8 mouse cellular contexts compared by ENCODE assay signal in genomic region chr1:170478791-170479457, GRCm38 (mm10).
DNase-seq lines count a peak whose midpoint lies in the region; ATAC-seq lines count a peak whose summit lies in the region.

No protein-coding gene starts in this region.

- no peaks in the 10 kb centered on the region for H3K36me3 ChIP-seq in forebrain, embryonic 10.5 days (replicated peaks)
- no peaks in the 10 kb centered on the region for H3K36me3 ChIP-seq in forebrain, embryonic 14.5 days (ENCODE audit: control insufficient read depth, insufficient read depth, low read length)
- H3K36me3 ChIP-seq in kidney, embryonic 16.5 days (ENCODE audit: insufficient read depth, low read length) = no peaks in the 10 kb centered on the region
- H3K36me3 ChIP-seq in embryonic facial prominence, embryonic 13.5 days = no peaks in the 10 kb centered on the region
- H3K36me3 ChIP-seq in liver, embryonic 11.5 days (ENCODE audit: control insufficient read depth, insufficient read depth, low read length) = no peaks in the 10 kb centered on the region

- no peaks in the 10 kb centered on the region for H3K27me3 ChIP-seq in forebrain, embryonic 10.5 days (ENCODE audit: poor library complexity, severe bottlenecking)
- H3K27me3 ChIP-seq in forebrain, embryonic 14.5 days (replicated peaks; ENCODE audit: control insufficient read depth, insufficient read depth, low read length) = no peaks in the 10 kb centered on the region
- H3K27me3 ChIP-seq in kidney, embryonic 16.5 days (ENCODE audit: insufficient read depth, low read length) = no peaks in the 10 kb centered on the region
- H3K27me3 ChIP-seq in embryonic facial prominence, embryonic 13.5 days = no peaks in the 10 kb centered on the region
- H3K27me3 ChIP-seq in liver, embryonic 11.5 days (replicated peaks; ENCODE audit: control insufficient read depth, insufficient read depth, low read length) = no peaks in the 10 kb centered on the region

- 66% methylated on average over 4 of the region's 4 CpGs for WGBS in forebrain, embryonic 10.5 days
- 62% methylated on average over 4 of the region's 4 CpGs for WGBS in forebrain, embryonic 14.5 days
- 38% methylated on average over 4 of the region's 4 CpGs for WGBS in kidney, embryonic 16.5 days
- 64% methylated on average over 4 of the region's 4 CpGs for WGBS in embryonic facial prominence, embryonic 13.5 days
- WGBS in liver, embryonic 11.5 days = 48% methylated on average over 4 of the region's 4 CpGs

- H3K9ac ChIP-seq in forebrain, embryonic 14.5 days (ENCODE audit: low read length) = no peak overlapping the region
- H3K9ac ChIP-seq in kidney, embryonic 16.5 days (replicated peaks; ENCODE audit: low read length) = peak overlapping the region; percentile 41; the same call in 1 of the 2 replicates
- H3K9ac ChIP-seq in embryonic facial prominence, embryonic 13.5 days = no peak overlapping the region
- H3K9ac ChIP-seq in liver, embryonic 11.5 days (ENCODE audit: low read depth, low read length) = no peak overlapping the region

- no peak overlapping the region for H3K4me2 ChIP-seq in forebrain, embryonic 14.5 days (ENCODE audit: low read length)
- no peak overlapping the region for H3K4me2 ChIP-seq in kidney, embryonic 16.5 days (replicated peaks; ENCODE audit: low read depth, low read length)
- H3K4me2 ChIP-seq in embryonic facial prominence, embryonic 13.5 days = no peak overlapping the region
- 0 out of 2 replicates have a peak overlapping the region, but pooled peaks have one; percentile 22 for H3K4me2 ChIP-seq in liver, embryonic 11.5 days

- H3K4me3 ChIP-seq in forebrain, embryonic 10.5 days = no peak overlapping the region
- H3K4me3 ChIP-seq in forebrain, embryonic 14.5 days (ENCODE audit: low read depth, low read length) = no peak overlapping the region
- H3K4me3 ChIP-seq in kidney, embryonic 16.5 days (ENCODE audit: low read length) = no peak overlapping the region
- no peak overlapping the region for H3K4me3 ChIP-seq in embryonic facial prominence, embryonic 13.5 days
- no peak overlapping the region for H3K4me3 ChIP-seq in liver, embryonic 11.5 days (ENCODE audit: low read depth, low read length)

- peaks cover 67% of the 10 kb centered on the region for H3K4me1 ChIP-seq in forebrain, embryonic 10.5 days
- H3K4me1 ChIP-seq in forebrain, embryonic 14.5 days (ENCODE audit: control insufficient read depth, insufficient read depth, low read length) = peaks cover 27% of the 10 kb centered on the region
- peaks cover 55% of the 10 kb centered on the region for H3K4me1 ChIP-seq in kidney, embryonic 16.5 days (ENCODE audit: insufficient read depth, low read length)
- peaks cover 30% of the 10 kb centered on the region for H3K4me1 ChIP-seq in embryonic facial prominence, embryonic 13.5 days
- peaks cover 18% of the 10 kb centered on the region for H3K4me1 ChIP-seq in liver, embryonic 11.5 days (replicated peaks; ENCODE audit: control insufficient read depth, insufficient read depth, low read length)

- DNase-seq in forebrain, embryonic 10.5 days (ENCODE audit: extremely low spot score, low spot score) = no peak
- DNase-seq in forebrain, embryonic 14.5 days (ENCODE audit: low spot score) = no peak
- no peak for DNase-seq in kidney, adult 9 months
- no peak for DNase-seq in liver, embryonic 11.5 days (ENCODE audit: low spot score)
- DNase-seq in frontal cortex, postnatal 14 days (ENCODE audit: low spot score in 2 of 2) = no peak
- DNase-seq in frontal cortex, postnatal 10 days (ENCODE audit: low spot score in 2 of 2) = no peak

- no peaks in the 10 kb centered on the region for H3K9me3 ChIP-seq in forebrain, embryonic 10.5 days
- no peaks in the 10 kb centered on the region for H3K9me3 ChIP-seq in forebrain, embryonic 14.5 days (replicated peaks; ENCODE audit: control insufficient read depth, low read length)
- no peaks in the 10 kb centered on the region for H3K9me3 ChIP-seq in kidney, embryonic 16.5 days (ENCODE audit: low read length)
- H3K9me3 ChIP-seq in embryonic facial prominence, embryonic 13.5 days = no peaks in the 10 kb centered on the region
- H3K9me3 ChIP-seq in liver, embryonic 11.5 days (ENCODE audit: control insufficient read depth, low read length) = no peaks in the 10 kb centered on the region

- ATAC-seq in forebrain, embryonic 14.5 days = no peak
- peak; percentile 62; the same call in 1 of the 2 replicates for ATAC-seq in kidney, embryonic 16.5 days (ENCODE audit: low FRiP score, low TSS enrichment)
- no peak for ATAC-seq in embryonic facial prominence, embryonic 13.5 days (ENCODE audit: insufficient number of reproducible peaks, insufficient read depth, low FRiP score, low TSS enrichment, low read depth)
- peak; percentile 35; the same call in 1 of the 2 replicates for ATAC-seq in liver, embryonic 11.5 days (replicated peaks; ENCODE audit: low FRiP score)

- peak overlapping the region; percentile 78 for H3K27ac ChIP-seq in forebrain, embryonic 10.5 days
- H3K27ac ChIP-seq in forebrain, embryonic 14.5 days (ENCODE audit: low read depth, low read length) = no peak overlapping the region; the same call in 1 of the 2 replicates
- H3K27ac ChIP-seq in kidney, embryonic 16.5 days (ENCODE audit: low read length) = peak overlapping the region; percentile 94
- peak overlapping the region; percentile 72; the same call in 1 of the 2 replicates for H3K27ac ChIP-seq in embryonic facial prominence, embryonic 13.5 days
- H3K27ac ChIP-seq in liver, embryonic 11.5 days (ENCODE audit: low read depth, low read length) = no peak overlapping the region

Comparison
In these comparisons a context has a peak if more than half of its experiments do, and no peak if none do; other contexts are left out.
1. H3K27ac ChIP-seq: peak in forebrain, embryonic 10.5 days (single experiment), kidney, embryonic 16.5 days (single experiment) and embryonic facial prominence, embryonic 13.5 days (single experiment); none in forebrain, embryonic 14.5 days (single experiment) and liver, embryonic 11.5 days (single experiment).
2. ATAC-seq: peak in kidney, embryonic 16.5 days (single experiment) and liver, embryonic 11.5 days (single experiment); none in forebrain, embryonic 14.5 days (single experiment) and embryonic facial prominence, embryonic 13.5 days (single experiment).